Mouse (Mus musculus) thymus, postnatal 25 days (tissue): ENCODE data around the gene Trmt5.
A peak's percentile ranks its signal among the peaks of the same experiment; 100 is the strongest.

ENCODE experiments used
- DNase-seq: peaks from one replicate; pipeline ENCODE4 v3.0.0; 2022

Gene Trmt5

GRCm38 (mm10) chr12:73286287-73287092, at the start of gene Trmt5, which contains the start of gene Slc38a6:
Trmt5 (minus strand) TSS chr12:73286710.
Slc38a6 (plus strand) TSS chr12:73286779.
- peak; percentile 89 for DNase-seq

DNA sequence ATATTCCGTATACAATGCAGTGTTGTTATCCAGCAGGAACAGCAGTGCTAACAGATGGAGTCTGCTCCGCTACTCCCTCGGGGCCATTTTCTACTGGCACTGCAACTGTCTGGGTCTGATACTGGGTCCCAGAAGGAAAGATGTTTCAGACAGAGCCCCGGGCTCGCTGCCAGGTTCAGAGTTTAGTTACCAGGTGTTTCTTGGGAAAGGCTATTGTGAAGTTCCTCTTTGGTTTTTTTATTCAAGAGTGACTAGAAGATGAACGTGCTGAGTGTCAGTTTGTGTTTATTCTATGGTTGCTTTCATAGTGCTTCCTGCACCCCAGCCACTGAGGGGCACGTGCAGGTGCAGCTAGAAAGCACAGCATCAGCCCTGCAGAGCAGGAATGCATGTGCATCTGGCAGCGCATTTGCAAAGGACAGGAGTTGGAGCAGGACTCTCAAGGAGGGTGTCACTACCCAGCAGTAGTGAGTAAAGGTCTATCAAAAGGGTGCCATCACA, 47.6 kb upstream of the Trmt5 start:
- peak; percentile 74 for DNase-seq

GRCm38 (mm10) chr12:73332701-73333100, 46.2 kb upstream of the Trmt5 start:
- no peak for DNase-seq

- DNase-seq = no peak
Observed at GRCm38 (mm10) chr12:73330236-73330635, 43.7 kb upstream of the Trmt5 start.

DNA sequence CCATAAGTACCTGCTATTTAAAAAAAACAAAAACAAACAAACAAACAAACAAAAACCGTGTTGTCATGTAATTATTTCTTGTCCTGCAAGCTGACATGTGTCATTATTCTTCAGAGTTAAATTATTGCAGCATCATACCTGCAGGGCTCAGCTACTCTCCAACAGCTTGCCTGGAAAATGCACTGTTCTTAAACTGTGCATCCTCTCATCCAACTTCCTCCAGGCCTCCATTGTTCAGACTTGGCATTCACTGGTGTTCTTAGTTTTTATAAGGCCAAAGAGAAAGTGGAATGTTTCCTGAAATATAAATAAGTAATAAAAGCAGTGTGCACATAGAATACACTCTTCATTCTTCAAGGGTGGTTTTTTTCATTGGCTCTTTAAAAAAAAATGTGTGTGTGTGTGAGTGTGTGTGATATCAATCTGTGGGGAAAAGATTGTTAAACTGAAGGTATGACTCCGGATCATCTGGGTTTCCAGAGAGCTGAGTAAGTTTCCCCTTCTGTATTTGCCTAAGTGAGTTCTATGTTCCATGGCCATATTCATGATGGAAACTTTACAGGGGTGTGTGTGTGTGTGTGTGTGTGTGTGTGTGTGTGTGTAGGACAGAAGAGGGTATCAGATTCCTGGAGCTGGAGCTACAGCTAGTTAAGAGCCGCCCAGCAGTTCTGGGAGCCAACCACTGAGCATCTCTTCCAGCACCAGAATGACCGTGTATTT, 42.1 kb upstream of the Trmt5 start:
- no peak for DNase-seq

DNA sequence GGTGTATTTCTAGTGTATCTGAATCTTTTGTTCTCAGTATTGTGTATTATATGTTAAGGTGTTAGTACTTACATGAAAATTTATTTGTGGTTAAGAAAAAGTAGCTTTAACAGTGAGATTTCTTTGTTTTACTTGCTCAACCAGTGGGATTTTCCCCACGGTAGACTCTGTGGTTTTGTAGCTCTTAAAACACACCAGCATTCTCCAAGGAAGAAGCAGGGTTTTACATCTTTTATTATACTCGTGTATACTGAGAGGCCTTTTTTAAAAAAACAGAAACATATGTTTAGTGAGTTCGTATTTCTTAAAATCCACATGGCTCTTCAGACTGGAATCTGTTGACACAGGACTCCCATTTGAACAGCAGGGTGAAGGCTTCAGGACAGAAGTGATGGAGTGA, 40.9 kb upstream of the Trmt5 start:
- DNase-seq = no peak

GRCm38 (mm10) chr12:73325617-73326016, 39.1 kb upstream of the Trmt5 start:
- DNase-seq = peak; percentile 24

- no peak for DNase-seq
Observed at GRCm38 (mm10) chr12:73325181-73325580, 38.7 kb upstream of the Trmt5 start.

DNA sequence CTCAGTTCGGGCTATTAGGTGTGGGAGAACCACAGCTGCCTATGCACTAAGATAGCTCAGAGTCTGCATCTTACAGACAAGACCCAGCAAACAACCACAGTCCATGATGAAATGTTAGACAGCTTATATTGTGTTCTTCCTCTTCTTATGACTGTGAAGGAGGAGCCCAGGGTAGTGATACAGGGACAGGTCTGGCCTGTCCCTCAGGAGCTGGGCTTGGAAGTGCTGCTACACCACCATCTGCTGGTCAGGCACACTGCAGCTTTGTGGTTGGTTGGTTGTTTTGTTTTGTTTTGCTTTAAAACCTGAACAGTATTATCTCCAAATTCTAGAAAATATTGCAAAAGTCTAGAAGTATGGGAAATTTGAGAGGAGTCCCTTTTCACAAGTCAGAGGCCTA, 38.2 kb upstream of the Trmt5 start:
- DNase-seq = no peak

DNA sequence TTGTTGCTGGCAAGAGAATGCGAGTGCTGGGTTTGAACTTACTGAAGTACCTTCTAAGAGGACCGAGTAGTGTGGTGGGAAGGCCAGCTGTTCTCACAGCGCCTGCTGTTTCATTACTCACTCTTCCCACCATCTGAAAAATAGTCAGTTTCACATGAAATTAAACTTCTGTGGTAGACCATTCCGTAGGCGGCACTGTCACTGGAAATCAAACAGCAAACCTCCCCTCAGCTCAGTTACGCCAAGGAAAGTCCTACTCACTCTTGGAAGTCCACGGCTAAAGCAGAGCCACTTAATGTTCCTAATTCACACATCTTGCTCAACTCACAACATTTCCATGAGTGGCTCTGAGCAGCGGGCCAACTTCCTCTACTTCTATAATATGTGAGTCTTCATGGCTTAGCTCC, 37.7 kb upstream of the Trmt5 start:
- no peak for DNase-seq

DNA sequence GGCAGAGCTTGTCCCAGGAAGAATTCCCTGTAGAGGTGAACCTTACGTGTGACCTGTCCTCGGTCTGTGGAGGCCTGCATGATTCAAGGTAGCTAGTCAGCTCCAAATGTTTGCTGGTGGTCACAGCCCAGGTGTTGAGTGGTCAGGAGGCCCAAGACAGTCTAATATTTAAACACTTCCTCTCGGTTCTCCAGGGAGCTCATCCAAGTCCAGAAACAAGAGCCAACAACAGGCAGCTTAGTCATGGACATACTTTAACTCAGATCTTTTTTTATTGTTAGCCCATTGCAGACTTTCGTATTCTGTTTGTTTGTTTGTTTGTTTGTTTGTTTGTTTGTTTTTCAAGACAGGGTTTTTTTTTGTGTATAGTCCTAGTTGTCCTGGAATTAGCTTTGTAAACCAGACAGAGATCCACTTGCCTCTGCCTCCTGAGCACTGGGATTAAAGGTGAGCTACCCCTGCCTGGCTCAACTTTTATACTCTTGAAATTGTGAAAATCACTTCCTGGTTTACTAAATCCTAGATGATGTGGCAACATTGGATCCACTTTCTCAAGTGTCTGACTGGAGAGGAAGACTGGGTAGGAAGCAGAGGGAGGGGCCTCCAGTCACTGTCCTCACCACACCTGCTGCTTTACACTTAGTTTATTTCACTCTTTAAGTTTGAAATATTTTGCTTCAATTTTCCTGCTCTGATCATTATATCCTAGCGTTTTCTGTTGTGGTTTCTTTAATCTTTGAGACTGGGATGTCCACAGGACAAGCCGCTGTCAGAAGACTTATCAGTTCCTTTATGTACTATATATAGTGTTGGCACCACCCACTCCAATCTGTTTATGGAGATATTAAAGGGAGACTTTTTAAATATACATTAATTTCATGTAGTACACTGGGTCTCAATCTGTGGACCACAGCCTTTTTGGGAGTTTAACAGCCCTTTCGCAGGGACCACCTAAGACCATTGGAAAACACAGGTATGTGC, 31.5 kb upstream of the Trmt5 start:
- no peak for DNase-seq

DNA sequence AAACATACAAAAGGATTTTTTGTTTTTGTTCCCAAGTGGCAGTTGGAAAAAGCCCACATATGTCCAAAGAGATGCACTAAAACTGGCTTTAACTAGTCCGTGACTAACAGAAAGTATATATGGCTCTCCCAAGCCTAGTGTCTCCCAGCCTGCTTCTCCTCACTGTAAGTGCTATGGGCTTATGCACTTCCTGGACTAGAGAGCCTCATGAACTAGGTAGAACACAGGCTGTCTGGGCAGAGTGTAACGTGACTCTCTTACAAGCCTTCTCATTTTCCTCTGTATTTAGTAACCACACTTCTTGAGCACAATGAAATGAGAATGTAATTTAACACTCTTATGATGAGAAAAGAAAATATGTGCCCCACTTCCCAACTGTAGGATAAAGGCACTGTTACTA, 22.2 kb upstream of the Trmt5 start:
- no peak for DNase-seq

GRCm38 (mm10) chr12:73307750-73308149, 21.2 kb upstream of the Trmt5 start:
- DNase-seq = no peak

DNA sequence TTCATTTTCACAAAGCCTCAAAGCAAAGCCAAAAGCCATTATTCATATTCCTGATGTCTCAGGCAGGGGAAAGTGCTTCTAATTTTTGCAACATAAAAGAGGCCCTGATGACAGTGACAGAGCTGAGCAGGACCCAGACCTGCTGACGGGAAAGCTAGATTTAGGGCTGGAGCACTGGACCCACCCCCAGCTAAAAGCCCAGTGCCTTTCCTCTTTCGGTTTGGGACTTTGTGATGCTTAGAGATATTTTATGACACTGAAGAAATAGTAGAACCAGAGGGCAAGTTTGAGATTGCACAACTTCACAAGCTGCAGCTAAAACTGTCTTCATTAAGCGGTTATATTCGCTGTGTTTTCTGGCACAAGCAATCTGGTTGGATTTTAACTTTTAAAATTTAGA, 18.1 kb upstream of the Trmt5 start:
- no peak for DNase-seq

DNA sequence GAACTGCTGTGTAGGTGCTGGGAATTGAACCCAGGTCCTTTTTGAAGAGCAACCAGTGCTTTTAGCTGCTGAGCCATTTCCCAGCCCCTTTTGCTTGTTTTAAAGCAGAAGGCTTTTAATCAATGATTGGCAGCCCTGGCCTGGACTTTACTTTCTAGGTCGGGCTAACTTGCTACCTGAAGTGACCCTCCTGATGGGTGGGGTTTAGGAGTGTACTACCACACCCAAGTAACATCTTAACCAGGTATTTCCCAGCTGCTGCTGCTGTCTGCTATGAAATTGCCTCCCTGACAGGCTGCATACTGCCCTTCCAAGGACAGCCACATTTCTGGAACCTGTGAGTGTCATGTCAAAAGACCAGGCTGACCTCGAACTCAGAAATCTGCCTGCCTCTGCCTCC, 14.0 kb upstream of the Trmt5 start:
- no peak for DNase-seq

- no peak for DNase-seq
Observed at GRCm38 (mm10) chr12:73298621-73299020, 12.1 kb upstream of the Trmt5 start.

- no peak for DNase-seq
Observed at GRCm38 (mm10) chr12:73295505-73296140, 9.1 kb upstream of the Trmt5 start.

DNA sequence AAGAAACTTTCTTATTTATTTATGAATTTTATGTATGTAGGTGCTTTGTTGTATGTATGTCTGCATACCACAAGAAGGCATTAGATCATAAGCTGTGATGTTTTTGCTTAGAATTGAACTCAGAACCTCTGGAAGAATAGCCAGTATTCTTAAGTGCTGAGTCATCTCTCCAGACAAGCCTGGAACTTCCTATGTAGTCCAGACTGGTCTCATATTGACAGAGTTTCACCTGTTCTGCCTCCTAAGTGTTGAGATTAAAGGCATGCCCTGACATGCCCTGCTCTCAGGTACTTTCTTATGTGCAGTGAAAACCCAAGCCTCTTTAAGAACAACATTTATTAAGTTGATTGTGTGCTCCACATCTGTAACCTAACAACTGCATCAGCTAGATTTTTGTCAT, 8.4 kb upstream of the Trmt5 start:
- no peak for DNase-seq

DNA sequence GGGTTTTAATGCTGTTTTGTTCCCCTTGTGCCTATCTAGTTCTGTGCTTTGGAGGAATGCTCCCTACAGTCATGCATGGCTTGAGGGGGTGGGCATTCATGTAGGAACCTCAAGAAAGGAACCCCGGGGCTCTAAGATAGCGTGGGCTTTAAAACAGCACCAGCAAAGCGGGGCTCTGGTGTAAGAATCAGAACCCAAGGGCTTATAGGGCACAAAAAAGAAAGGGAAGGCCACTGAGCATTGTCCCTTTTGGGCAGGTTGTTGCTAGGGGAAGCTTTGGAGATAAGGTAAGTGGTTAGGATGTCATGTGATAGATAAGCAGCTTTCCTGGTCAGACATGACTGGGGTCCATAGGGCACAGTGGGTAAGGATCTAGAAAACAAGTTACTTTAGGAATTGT, 2.1 kb upstream of the Trmt5 start:
- no peak for DNase-seq

GRCm38 (mm10) chr12:73287609-73288008, 1.1 kb upstream of the Trmt5 start:
- DNase-seq = no peak

- DNase-seq = no peak
Observed at GRCm38 (mm10) chr12:73274921-73275320, 11.6 kb downstream of the Trmt5 start.

GRCm38 (mm10) chr12:73269933-73270332, 16.6 kb downstream of the Trmt5 start:
- DNase-seq = no peak
